Mouse (Mus musculus) cortical plate, adult 2 months (tissue): ENCODE measurements around the gene Mtcl1.

Source experiments
- CTCF ChIP-seq: fragments of 200-500 bp; IDR thresholded peaks from 2 replicates; pipeline ENCODE4 v1.5.1; 2011; ENCODE audit warnings: mild to moderate bottlenecking, control low read depth, low read length; ENCODE audit not compliant: insufficient read depth; ENCODE audit errors: extremely low read depth
- POLR2A ChIP-seq: fragments of 200-500 bp; IDR thresholded peaks from 2 replicates; pipeline ENCODE4 v1.6.1; 2011; ENCODE audit warnings: mild to moderate bottlenecking, low read length, control low read depth; ENCODE audit not compliant: insufficient read depth; ENCODE audit errors: extremely low read depth

DNA sequence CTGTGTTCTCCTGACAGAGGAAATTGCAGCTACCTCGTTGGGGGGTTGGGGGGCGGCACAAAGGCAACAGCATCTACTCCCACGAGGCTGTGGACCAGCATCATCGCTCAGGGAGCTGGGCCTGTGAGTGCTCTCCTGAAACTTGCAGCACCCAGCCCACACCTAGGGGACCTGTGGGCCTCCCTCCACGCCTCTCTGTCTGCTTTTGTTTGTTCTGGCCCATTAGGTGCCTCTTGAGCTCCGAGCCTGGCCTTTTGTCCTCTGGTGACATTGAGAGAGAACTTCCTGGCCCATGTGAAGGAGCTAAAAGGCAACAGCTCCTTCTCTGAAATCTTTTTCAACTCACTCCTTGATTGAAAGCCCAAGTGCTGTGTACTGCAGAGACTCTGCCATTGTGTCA is 79.8 kb downstream of the Mtcl1 start:
- no peak for TF ChIP-seq CTCF
- no peak for TF ChIP-seq POLR2A
